Mouse (Mus musculus) 416B (cell line): ENCODE measurements at regions not wholly inside any gene's neighbourhood (a gene's known extent, or its start where the extent isn't known, plus 50 kb on each side); places are given as distances from the start of the nearest gene placed in this dataset.

ENCODE experiments used
- DNase-seq: peaks from one replicate; pipeline ENCODE4 v3.0.0; 2011; ENCODE audit warnings: low read depth

DNA sequence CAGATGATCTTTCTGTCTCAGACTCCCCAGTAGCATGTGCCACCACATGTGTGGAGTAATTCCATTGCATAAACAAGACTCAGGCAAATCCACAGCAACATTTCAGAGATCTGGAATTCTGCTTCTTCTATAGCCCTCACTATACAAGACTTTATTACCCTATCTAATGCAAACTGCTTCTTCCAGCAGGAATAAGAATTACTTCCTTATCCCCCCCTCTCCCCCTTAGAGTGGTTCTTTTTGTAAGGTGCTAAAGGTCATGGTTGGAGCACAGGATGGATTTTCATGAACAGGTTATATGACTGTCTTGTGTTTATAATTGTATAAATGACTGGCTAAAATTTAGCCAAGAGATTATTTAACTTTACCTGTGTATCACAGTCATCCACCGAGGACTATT, 5037.4 kb downstream of the 9330182O14Rik start:
- no peak for DNase-seq

DNA sequence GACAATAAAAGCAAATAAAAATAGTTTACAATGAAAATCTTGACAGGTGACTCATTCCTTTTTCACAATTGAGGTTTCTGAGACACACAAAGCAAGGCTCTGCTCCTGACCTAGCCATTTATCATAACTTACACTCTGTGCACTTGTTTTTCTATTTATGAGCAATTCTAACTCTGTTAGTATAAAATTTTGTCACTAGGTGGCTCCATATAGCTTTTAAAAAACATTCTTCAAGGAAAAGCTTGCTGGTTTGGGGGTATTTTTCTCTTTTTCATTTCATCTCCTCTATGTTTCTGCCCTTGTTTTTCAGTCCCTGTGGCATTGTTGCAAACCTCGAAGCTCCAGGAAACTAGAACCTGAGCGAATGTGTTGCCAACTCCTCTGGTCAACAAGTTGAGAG, 5044.2 kb downstream of the 9330182O14Rik start:
- DNase-seq: peak; percentile 23

DNA sequence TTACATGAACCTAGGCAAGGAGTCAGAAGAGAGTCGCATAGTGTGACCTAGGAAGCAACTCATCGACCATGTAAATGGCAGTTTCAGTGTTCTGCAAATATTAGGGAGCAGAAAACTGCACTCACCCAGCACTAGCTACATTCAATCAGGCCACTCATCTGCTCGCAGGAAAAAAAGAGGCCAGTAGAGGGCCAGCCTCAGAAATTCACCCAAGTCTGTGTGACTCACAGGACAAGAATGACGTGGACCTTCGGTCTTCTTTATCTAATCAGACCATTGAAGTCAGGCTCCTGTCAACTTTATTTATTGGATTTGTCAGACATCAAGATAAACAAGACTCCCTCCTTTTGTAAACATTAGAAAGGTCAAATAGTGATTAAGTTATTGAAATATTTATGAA, 5046.0 kb downstream of the 9330182O14Rik start:
- DNase-seq: peak; percentile 11
